Mouse (Mus musculus): ENCODE results near the gene Baz2b. TPM values are rescaled to one million over a fixed set of nuclear protein-coding genes. Genes with fewer than 3 reads are reported as not detected.

The Baz2b gene
- polyA plus RNA-seq, 1 experiment from 2014 or later: 60.4 TPM

GRCm38 (mm10) chr2:60049351-60049750, 160.3 kb downstream of the Baz2b start:
- no peaks in the 10 kb centered on the region for H3K9me3 ChIP-seq
- no peak for DNase-seq (ENCODE audit: extremely low spot score, low spot score)
- H3K27ac ChIP-seq: no peak overlapping the region
- H3K36me3 ChIP-seq (replicated peaks): peaks cover 4% of the 10 kb centered on the region
- WGBS: 95% methylated on average over 9 of the region's 9 CpGs
- no peak overlapping the region for H3K4me3 ChIP-seq
- H3K27me3 ChIP-seq (ENCODE audit: poor library complexity, severe bottlenecking): no peaks in the 10 kb centered on the region
- H3K4me1 ChIP-seq: peaks cover 17% of the 10 kb centered on the region

GRCm38 (mm10) chr2:60045995-60046394, 163.6 kb downstream of the Baz2b start:
- Histone ChIP-seq H3K4me1 (0 out of 2 replicates have a peak, but pooled peaks cover 5% of the 10 kb centered on the region), H3K36me3 (replicated peaks) (peaks cover 4% of the 10 kb centered on the region), H3K27ac (no peak overlapping the region), H3K9me3 (no peaks in the 10 kb centered on the region), H3K27me3 (ENCODE audit: poor library complexity, severe bottlenecking) (no peaks in the 10 kb centered on the region), H3K4me3 (no peak overlapping the region)
- no peak for DNase-seq (ENCODE audit: extremely low spot score, low spot score)
- WGBS: 77% methylated on average over 1 of the region's 1 CpGs

GRCm38 (mm10) chr2:60044988-60045387, 164.7 kb downstream of the Baz2b start:
- H3K4me1 ChIP-seq: 0 out of 2 replicates have a peak, but pooled peaks cover 5% of the 10 kb centered on the region
- H3K27ac ChIP-seq: no peak overlapping the region
- peaks cover 4% of the 10 kb centered on the region for H3K36me3 ChIP-seq (replicated peaks)
- DNase-seq (ENCODE audit: extremely low spot score, low spot score): no peak
- H3K4me3 ChIP-seq: no peak overlapping the region
- no peaks in the 10 kb centered on the region for H3K9me3 ChIP-seq
- H3K27me3 ChIP-seq (ENCODE audit: poor library complexity, severe bottlenecking): no peaks in the 10 kb centered on the region

GRCm38 (mm10) chr2:60044540-60044939, 165.1 kb downstream of the Baz2b start:
- WGBS: 75% methylated on average over 2 of the region's 2 CpGs
- no peaks in the 10 kb centered on the region for H3K27me3 ChIP-seq (ENCODE audit: poor library complexity, severe bottlenecking)

GRCm38 (mm10) chr2:60042699-60043098, 166.9 kb downstream of the Baz2b start:
- H3K36me3 ChIP-seq (replicated peaks): peaks cover 4% of the 10 kb centered on the region
- no peak overlapping the region for H3K27ac ChIP-seq
- WGBS: 82% methylated on average over 12 of the region's 12 CpGs
- no peaks in the 10 kb centered on the region for H3K27me3 ChIP-seq (ENCODE audit: poor library complexity, severe bottlenecking)
- H3K4me1 ChIP-seq: peaks cover 16% of the 10 kb centered on the region
- no peak for DNase-seq (ENCODE audit: extremely low spot score, low spot score)
- no peaks in the 10 kb centered on the region for H3K9me3 ChIP-seq
- H3K4me3 ChIP-seq: no peak overlapping the region

More at GRCm38 (mm10) chr2:60044540-60044939, 165.1 kb downstream of the Baz2b start:
- Histone ChIP-seq H3K9me3 (no peaks in the 10 kb centered on the region), H3K27ac (no peak overlapping the region), H3K4me1 (0 out of 2 replicates have a peak, but pooled peaks cover 5% of the 10 kb centered on the region), H3K4me3 (no peak overlapping the region), H3K36me3 (replicated peaks) (peaks cover 4% of the 10 kb centered on the region)
- no peak for DNase-seq (ENCODE audit: extremely low spot score, low spot score)

GRCm38 (mm10) chr2:60041485-60042274, 168.0 kb downstream of the Baz2b start:
- Histone ChIP-seq H3K36me3 (replicated peaks) (peaks cover 4% of the 10 kb centered on the region), H3K27ac (no peak overlapping the region), H3K9me3 (no peaks in the 10 kb centered on the region), H3K4me3 (no peak overlapping the region), H3K4me1 (peaks cover 26% of the 10 kb centered on the region), H3K27me3 (ENCODE audit: poor library complexity, severe bottlenecking) (no peaks in the 10 kb centered on the region)
- 92% methylated on average over 4 of the region's 4 CpGs for WGBS
- no peak for DNase-seq (ENCODE audit: extremely low spot score, low spot score)

- Histone ChIP-seq H3K4me1 (peaks cover 34% of the 10 kb centered on the region), H3K9me3 (no peaks in the 10 kb centered on the region), H3K4me3 (no peak overlapping the region), H3K27me3 (ENCODE audit: poor library complexity, severe bottlenecking) (no peaks in the 10 kb centered on the region), H3K36me3 (replicated peaks) (peaks cover 4% of the 10 kb centered on the region), H3K27ac (no peak overlapping the region)
- 93% methylated on average over 3 of the region's 3 CpGs for WGBS
- no peak for DNase-seq (ENCODE audit: extremely low spot score, low spot score)
These were observed 169.5 kb downstream of the Baz2b start for GRCm38 (mm10) chr2:60040162-60040561.

- Histone ChIP-seq H3K27ac (peak overlapping the region; percentile 56), H3K9me3 (no peaks in the 10 kb centered on the region), H3K4me1 (peaks cover 31% of the 10 kb centered on the region), H3K36me3 (replicated peaks) (peaks cover 9% of the 10 kb centered on the region), H3K4me3 (peak overlapping the region; percentile 43), H3K27me3 (ENCODE audit: poor library complexity, severe bottlenecking) (no peaks in the 10 kb centered on the region)
- 2% methylated on average over 19 of the region's 19 CpGs for WGBS
- DNase-seq (ENCODE audit: extremely low spot score, low spot score): peak; percentile 49
These were observed 172.6 kb downstream of the Baz2b start for GRCm38 (mm10) chr2:60037011-60037551.

GRCm38 (mm10) chr2:60036361-60036760, 173.3 kb downstream of the Baz2b start:
- no peak overlapping the region for H3K27ac ChIP-seq
- no peak overlapping the region for H3K4me3 ChIP-seq
- WGBS: 57% methylated on average over 3 of the region's 3 CpGs
- no peaks in the 10 kb centered on the region for H3K27me3 ChIP-seq (ENCODE audit: poor library complexity, severe bottlenecking)
- no peak for DNase-seq (ENCODE audit: extremely low spot score, low spot score)
- peaks cover 9% of the 10 kb centered on the region for H3K36me3 ChIP-seq (replicated peaks)
- H3K4me1 ChIP-seq: peaks cover 31% of the 10 kb centered on the region
- no peaks in the 10 kb centered on the region for H3K9me3 ChIP-seq

- no peak for DNase-seq (ENCODE audit: extremely low spot score, low spot score)
- Histone ChIP-seq H3K9me3 (no peaks in the 10 kb centered on the region), H3K27ac (no peak overlapping the region), H3K36me3 (replicated peaks) (peaks cover 14% of the 10 kb centered on the region), H3K4me1 (peaks cover 19% of the 10 kb centered on the region), H3K4me3 (no peak overlapping the region), H3K27me3 (ENCODE audit: poor library complexity, severe bottlenecking) (no peaks in the 10 kb centered on the region)
- 91% methylated on average over 3 of the region's 3 CpGs for WGBS
These were observed 178.6 kb downstream of the Baz2b start for GRCm38 (mm10) chr2:60030991-60031390.

GRCm38 (mm10) chr2:60029020-60029419, 180.6 kb downstream of the Baz2b start:
- DNase-seq (ENCODE audit: extremely low spot score, low spot score): no peak
- Histone ChIP-seq H3K36me3 (replicated peaks) (peaks cover 14% of the 10 kb centered on the region), H3K9me3 (no peaks in the 10 kb centered on the region), H3K27me3 (ENCODE audit: poor library complexity, severe bottlenecking) (no peaks in the 10 kb centered on the region), H3K4me1 (peaks cover 17% of the 10 kb centered on the region), H3K27ac (no peak overlapping the region), H3K4me3 (no peak overlapping the region)
- WGBS: 88% methylated on average over 5 of the region's 5 CpGs

- H3K4me1 ChIP-seq: peaks cover 23% of the 10 kb centered on the region
- H3K36me3 ChIP-seq (replicated peaks): 0 out of 2 replicates have a peak, but pooled peaks cover 5% of the 10 kb centered on the region
- no peaks in the 10 kb centered on the region for H3K27me3 ChIP-seq (ENCODE audit: poor library complexity, severe bottlenecking)
- WGBS: 95% methylated on average over 5 of the region's 5 CpGs
- no peaks in the 10 kb centered on the region for H3K9me3 ChIP-seq
- H3K27ac ChIP-seq: no peak overlapping the region
- no peak overlapping the region for H3K4me3 ChIP-seq
- DNase-seq (ENCODE audit: extremely low spot score, low spot score): no peak
These were observed 182.5 kb downstream of the Baz2b start for GRCm38 (mm10) chr2:60027166-60027565.

GRCm38 (mm10) chr2:60026554-60026953, 183.1 kb downstream of the Baz2b start:
- no peaks in the 10 kb centered on the region for H3K9me3 ChIP-seq
- H3K36me3 ChIP-seq (replicated peaks): 0 out of 2 replicates have a peak, but pooled peaks cover 5% of the 10 kb centered on the region
- no peak for DNase-seq (ENCODE audit: extremely low spot score, low spot score)
- H3K4me1 ChIP-seq: peaks cover 27% of the 10 kb centered on the region
- no peaks in the 10 kb centered on the region for H3K27me3 ChIP-seq (ENCODE audit: poor library complexity, severe bottlenecking)
- WGBS: 40% methylated on average over 6 of the region's 6 CpGs
- no peak overlapping the region for H3K4me3 ChIP-seq
- H3K27ac ChIP-seq: no peak overlapping the region
